Mouse (Mus musculus): ENCODE data around the gene Ern2.

The Ern2 gene

GRCm38 (mm10) chr7:122186043-122186442 lies at the start of gene Ern2:
TSS of gene Ern2 (minus strand) at chr7:122186207.
- no peak for DNase-seq

- no peak for DNase-seq
These were observed 44.9 kb upstream of the Ern2 start for GRCm38 (mm10) chr7:122230866-122231265.

- DNase-seq, result no peak
These were observed 43.9 kb upstream of the Ern2 start for GRCm38 (mm10) chr7:122229916-122230315.

GRCm38 (mm10) chr7:122229306-122229705 lies 43.3 kb upstream of the Ern2 start:
- DNase-seq, result no peak

- DNase-seq, result no peak
These were observed 40.7 kb upstream of the Ern2 start for GRCm38 (mm10) chr7:122226744-122227143.

GRCm38 (mm10) chr7:122226020-122226742 lies 40.2 kb upstream of the Ern2 start:
- no peak for DNase-seq

- no peak for DNase-seq
These were observed 33.4 kb upstream of the Ern2 start, which contains the start of gene Chp2 for GRCm38 (mm10) chr7:122219315-122219801. TSS of gene Chp2 (plus strand) at chr7:122219496.

- no peak for DNase-seq
These were observed 22.4 kb upstream of the Ern2 start for GRCm38 (mm10) chr7:122208276-122209021.

- DNase-seq, result no peak
These were observed 20.1 kb upstream of the Ern2 start for GRCm38 (mm10) chr7:122206121-122206520.

GRCm38 (mm10) chr7:122203936-122204335 lies 17.9 kb upstream of the Ern2 start:
- no peak for DNase-seq

- DNase-seq, result no peak
These were observed 13.3 kb upstream of the Ern2 start for GRCm38 (mm10) chr7:122199296-122199695.

- no peak for DNase-seq
These were observed 11.3 kb upstream of the Ern2 start for GRCm38 (mm10) chr7:122197306-122197705.

- DNase-seq, result no peak
These were observed 10.8 kb upstream of the Ern2 start for GRCm38 (mm10) chr7:122196771-122197170.

- no peak for DNase-seq
These were observed 7.9 kb upstream of the Ern2 start for GRCm38 (mm10) chr7:122193919-122194318.

GRCm38 (mm10) chr7:122191097-122191496 lies 5.1 kb upstream of the Ern2 start:
- no peak for DNase-seq

- no peak for DNase-seq
These were observed 3.5 kb upstream of the Ern2 start for GRCm38 (mm10) chr7:122189484-122189883.

- DNase-seq, result no peak
These were observed 1.4 kb downstream of the Ern2 start for GRCm38 (mm10) chr7:122184569-122184968.

- DNase-seq, result no peak
These were observed 5.3 kb downstream of the Ern2 start for GRCm38 (mm10) chr7:122180720-122181119.

- DNase-seq, result no peak
These were observed 14.4 kb downstream of the Ern2 start for GRCm38 (mm10) chr7:122171613-122172012.

GRCm38 (mm10) chr7:122170705-122171104 lies 15.3 kb downstream of the Ern2 start:
- no peak for DNase-seq

GRCm38 (mm10) chr7:122167203-122167602 lies 18.8 kb downstream of the Ern2 start:
- DNase-seq, result no peak

GRCm38 (mm10) chr7:122163766-122164165 lies 22.2 kb downstream of the Ern2 start:
- no peak for DNase-seq

- no peak for DNase-seq
These were observed 26.0 kb downstream of the Ern2 start for GRCm38 (mm10) chr7:122160037-122160436.

Data from cerebellum, adult 11-12 months (tissue).